Mouse (Mus musculus) spleen, postnatal 10 days (tissue): Measurements from ENCODE around the gene Cd5.
A peak's percentile ranks its signal among the peaks of the same experiment; 100 is the strongest.

Experiments used
- DNase-seq, 2 experiments: peaks; one replicate each; pipeline ENCODE4 v3.0.0; 2021 to 2022; ENCODE audit warnings: low spot score in 2 of 2

Cd5 gene

DNA sequence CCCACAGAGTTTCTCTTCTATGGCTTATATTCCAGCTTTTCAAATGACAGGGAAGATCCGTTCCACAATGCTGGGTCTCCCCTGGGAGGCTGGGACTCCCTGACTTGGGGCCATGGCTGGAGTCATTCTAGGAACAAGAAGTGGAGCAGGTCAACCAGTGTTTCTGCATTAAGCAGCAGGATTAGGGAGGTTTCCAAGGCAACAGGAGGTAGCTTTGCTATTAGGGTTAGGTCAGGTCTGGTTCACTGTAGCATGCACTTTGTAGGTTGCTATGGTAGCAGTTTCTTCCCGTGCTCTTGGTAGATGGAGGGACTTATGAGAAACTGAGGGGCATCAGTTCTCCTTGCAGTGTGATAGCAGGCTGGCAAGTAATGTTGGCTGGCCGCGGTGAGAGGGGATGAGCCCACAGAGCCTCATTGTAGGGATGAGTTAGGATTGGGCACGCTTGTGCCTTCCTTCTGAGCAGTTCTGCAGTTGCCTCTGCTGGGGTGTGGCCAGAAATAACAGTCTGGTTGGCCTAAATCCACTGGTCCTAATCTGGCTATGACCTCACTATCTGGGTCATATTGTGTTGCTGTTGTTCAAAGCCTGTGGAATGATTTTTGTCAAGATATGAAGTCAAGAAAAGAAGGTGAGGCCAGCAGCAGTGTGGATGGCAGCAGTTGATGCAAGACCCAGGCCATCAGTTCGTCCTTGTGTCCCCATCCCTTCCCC, 37.6 kb downstream of the Cd5 start:
- no peak for DNase-seq

DNA sequence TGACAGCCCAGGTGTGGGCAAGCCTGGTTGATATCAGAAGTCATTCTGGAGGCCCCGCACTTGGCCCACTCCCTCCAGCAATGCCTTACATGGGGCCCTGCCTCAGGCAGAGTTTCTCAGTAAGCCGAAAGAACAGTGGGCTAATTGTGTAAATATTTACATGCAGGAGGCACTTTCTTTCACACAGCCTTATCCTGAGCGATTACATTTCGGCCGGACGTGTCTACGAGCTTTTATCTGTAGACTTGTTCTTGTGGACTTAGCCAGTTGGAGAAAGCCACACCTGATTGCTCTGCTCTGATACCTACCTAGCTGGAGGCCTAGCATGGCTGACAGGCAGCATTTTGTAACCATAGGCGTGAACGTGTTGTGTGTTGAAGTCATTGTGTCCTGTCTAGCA, 39.0 kb downstream of the Cd5 start:
- no peak for DNase-seq

DNA sequence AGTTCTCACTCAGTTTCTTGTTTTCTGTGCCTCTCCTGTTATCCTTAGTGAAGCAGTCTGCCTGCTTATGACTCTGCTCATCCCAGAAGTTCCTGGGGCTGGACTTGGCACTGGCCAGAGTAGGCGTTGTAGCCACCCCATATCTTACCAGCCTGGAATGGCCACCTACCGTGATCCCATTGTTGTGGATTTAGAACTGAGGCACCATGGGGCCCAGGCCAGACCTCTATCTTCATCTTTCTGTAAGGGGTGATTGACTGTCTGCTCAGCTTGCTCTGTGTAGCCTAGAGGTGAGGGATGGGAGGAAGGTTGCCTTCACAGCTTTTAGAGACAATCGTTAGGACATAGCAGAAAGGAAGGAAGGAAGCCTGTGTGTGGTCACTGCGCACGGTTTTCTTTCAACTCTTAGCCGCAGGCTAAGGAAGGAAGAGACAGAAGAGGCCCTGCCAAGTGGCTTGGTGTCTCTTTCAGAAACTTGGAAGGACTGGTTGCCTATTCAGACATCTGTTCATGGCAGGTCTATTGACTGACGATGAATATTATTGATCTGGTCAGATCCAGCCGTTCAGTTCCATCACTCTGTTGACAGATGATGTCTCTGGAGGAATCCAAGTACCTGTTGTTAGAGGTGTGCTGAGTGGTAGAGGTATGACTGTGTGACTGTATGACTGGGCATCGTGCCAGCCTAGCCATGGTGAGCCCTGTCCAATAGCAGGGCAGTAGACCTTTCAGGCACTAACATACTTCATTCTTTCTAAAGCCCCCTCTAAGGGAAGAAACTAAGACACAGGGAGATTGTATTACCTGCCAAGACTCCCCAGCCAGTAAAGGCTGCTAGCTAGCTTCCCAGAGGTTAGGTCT, 40.4 kb downstream of the Cd5 start:
- no peak for DNase-seq

- peak in 1 of 2 experiments; percentile 12 for DNase-seq
These were observed 43.0 kb downstream of the Cd5 start for GRCm38 (mm10) chr19:10695801-10696200.

DNA sequence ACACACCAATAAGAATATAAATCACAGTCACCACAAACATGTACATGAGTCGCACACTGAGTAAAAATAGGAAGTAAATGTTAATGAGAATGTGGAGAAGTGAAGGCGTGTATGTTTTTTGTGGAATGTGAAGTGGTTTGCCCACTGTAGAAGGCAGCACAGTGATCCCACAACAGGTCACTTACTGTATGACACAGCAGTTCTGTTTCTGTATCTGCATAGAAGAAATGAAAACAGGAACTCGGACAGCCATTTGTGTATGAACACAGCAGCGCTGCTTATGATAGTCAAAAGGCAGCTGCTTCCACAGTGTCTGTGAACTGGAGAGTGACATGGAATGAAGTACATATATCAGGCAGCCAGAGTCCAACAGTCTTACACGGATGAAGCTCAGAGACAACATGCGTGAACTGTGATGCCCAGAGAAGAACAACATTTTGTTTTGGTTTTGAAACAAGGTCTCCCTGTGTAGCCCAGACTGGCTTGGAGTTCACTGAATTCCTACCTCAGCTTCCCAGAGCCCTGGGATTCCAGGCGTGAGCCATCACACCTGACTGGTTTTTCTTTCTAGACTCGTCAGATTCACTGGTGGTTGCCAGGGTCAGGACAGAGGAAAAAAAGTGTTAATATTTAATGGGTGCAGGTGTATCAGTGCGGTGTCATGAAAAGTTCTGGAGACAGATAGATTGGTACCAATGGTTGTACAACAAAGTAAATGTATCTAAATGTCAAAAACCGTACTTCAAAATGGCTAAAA, 44.7 kb downstream of the Cd5 start:
- DNase-seq = peak in 1 of 2 experiments; percentile 15

GRCm38 (mm10) chr19:10692361-10692760, 46.4 kb downstream of the Cd5 start:
- peak in 1 of 2 experiments; percentile 9 for DNase-seq

DNA sequence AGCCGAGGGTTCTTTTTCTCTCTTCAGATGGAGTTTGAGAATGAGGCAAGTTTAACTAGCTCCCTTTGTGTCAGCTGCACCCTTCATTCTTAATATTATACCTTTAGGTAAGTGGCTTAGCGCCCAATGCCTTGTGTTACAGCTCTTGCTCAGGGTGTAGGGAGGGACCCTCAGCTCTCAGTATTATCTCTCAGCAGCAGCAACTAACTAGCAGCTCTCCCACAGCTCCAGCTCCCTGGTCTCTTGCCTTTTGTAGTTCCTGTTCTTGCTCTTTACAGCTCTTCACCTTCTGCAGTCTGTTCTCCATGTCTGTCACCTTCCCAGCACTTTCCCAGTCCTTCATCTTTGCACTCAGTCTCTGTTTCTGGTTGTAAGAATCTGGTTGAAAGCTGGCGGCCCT, 47.1 kb downstream of the Cd5 start:
- DNase-seq = peak in 1 of 2 experiments; percentile 21

DNA sequence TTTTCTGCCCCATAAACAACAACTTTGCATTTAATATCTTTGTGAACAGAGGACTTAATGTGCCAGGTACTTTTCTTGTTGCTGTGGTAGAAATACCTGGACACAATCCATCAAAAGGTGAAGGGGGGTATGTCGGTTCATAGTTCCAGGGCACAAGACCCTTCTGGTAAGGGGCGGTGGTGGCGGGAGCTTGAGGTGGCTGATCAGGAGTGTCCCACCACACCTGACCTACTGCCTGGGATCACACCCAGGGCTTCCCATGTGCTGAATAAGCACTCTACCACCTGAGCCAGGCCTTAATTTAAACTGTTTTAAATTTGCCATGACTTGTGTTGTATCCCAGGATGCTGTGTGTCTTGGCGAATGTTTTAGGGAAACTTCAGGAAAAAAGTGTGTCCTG, 47.7 kb downstream of the Cd5 start:
- peak in 1 of 2 experiments; percentile 10 for DNase-seq

- peak in 1 of 2 experiments; percentile 12 for DNase-seq
These were observed 48.5 kb downstream of the Cd5 start for GRCm38 (mm10) chr19:10690336-10690735.

DNA sequence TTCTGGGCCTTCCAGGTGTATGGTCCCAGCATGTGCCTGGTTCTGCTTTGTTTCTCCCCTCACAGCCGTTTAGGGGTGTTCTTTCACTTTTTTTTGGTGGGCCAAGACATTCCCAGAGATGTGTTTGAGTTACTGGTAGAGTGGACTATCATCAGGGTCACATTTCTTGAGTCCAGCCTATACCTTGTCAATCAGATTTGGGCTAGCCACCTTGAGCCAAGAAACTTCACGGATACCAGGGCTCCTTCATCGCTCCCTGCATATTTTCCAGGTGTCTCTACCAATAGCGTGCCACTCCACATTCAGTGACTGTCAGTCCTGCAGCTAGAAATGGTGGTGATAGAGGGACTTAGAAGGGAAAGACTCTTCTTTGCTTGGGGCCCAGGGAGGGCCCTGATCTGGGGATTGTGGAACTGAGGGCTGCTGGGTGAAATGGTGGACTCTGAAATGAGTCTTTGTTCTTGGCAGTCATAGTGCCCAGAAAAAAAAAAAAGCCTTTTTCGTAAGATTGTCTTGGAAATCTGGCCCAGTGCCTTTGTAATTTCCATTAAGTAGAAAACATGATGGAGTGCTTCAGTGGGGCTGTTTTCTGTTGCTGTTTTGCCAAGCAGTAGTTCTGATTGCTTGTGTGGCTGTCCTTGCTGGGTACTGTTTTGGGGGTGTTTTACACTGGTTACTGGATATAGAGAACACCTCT, 49.2 kb downstream of the Cd5 start:
- DNase-seq = peak in 1 of 2 experiments; percentile 13

GRCm38 (mm10) chr19:10688537-10689352, 50.1 kb downstream of the Cd5 start, which contains the start of gene Vps37c:
Gene Vps37c, plus strand, starts transcription at chr19:10688735.
- peak; percentile 98 to 100 for DNase-seq

DNA sequence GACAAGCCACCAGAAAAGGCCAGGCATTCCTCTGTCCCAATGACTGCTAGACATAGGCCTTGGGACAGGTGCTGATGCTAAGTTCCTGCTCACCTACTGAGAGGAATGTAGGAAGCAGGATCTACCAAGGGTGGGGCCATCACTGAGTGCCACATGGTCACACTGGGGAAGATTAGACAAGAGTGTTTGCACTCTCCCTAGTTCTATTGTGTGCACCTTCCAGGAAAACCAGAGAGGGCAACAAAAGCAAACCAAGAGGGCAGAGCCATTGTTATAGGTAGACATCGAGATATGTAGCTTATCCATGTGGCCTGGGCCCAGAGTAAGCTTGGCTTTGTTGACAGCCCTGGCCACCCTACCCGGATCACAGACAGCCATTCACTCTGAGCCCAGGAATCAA, 53.1 kb downstream of the Cd5 start:
- no peak for DNase-seq

GRCm38 (mm10) chr19:10685081-10685480, 53.7 kb downstream of the Cd5 start:
- DNase-seq = no peak

DNA sequence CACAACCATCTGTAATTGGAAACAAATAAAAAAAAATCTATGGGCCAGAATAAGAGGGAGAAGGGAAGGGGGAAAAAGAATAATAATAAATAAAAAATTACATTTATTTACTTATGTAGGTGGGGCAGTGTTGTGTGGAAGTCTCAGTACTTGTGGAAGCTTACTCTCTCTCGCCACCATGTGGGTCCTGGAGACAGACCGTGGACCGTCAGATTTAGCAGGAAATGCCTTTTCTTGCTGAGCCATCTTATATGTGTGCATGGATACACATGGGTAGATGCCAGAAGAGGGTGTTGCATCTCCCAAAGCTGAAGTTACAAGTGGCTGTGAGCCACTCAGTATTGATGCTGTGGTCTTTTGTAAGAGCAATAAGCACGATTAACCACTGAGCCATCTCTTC, 57.2 kb downstream of the Cd5 start:
- no peak for DNase-seq

DNA sequence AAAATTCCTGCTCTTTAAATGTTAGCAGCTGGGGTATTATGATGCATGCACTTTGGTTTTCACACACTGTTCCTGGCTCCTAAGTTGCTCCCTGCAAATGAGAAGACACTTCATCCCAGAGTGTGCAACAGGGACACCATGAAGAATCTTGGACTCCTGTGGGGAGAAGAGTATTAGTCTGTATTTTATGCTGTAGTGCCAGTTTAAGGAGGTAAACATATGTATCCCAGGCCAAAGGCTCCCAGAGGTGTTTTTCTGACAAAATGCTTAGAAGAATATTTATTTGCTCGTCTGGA, 60.1 kb downstream of the Cd5 start:
- no peak for DNase-seq

DNA sequence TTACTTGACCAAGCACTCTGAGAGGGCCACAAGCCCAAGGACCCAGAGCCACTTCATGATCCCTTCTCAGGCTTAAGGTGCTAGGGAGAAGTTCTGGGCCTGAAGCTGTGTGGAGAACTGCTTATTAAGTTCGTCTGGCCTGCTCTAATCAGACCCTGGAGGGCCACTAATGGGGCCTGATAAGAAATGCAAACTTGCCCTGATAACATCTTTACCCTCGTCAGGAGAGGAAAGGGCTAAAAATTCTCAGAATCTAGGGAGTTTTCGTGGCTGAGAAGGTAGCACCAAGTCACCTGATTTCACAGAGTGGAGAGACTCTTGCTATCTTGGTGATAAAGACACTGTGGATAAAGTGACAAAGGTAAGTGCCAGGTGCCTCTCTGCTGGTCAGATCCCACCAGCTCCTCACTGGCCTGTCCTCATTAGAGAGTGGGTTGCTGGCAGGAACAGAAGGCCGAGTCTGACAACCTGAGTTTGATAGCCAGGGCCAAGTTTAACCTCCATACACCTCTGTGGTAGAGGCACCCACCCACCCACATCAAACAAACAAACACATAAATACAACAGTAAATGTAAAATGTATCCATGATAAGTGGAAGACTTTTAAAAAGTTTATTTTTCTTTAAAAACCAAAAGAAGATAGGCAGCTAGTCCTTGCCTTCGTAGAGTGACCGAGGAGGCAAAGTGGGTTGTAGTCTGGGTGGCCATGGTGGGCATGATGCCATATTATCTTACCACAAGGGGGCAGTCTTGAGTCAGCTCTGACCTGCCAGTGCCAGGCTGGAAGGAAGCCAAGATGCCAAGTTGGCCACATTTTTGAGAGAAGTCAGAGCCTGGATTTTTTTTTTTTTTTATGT, 60.7 kb downstream of the Cd5 start, which contains the start of gene Pga5:
Pga5 (minus strand) TSS at position 157 of the 857 bp plus-strand sequence.
- DNase-seq = peak; percentile 67 to 85

DNA sequence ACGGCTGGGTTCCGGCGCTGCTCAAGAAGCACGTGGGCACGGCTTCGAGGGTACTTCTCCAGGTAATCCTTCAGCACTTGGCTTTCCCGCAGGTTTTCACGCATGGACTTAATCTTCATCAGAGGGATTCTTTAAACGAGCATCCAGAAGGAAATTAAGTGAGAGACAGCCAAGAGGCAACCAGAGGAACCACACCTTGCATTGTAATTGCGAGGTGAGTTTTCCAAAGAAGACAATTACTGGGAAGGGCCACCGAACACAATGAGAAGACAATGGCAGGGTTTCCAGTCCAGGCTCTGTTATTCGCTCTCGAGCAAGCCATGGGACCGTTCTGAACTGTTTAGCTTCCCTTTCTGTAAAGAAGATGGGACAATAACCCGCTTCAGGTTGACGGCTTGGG, 62.1 kb downstream of the Cd5 start:
- DNase-seq = no peak

DNA sequence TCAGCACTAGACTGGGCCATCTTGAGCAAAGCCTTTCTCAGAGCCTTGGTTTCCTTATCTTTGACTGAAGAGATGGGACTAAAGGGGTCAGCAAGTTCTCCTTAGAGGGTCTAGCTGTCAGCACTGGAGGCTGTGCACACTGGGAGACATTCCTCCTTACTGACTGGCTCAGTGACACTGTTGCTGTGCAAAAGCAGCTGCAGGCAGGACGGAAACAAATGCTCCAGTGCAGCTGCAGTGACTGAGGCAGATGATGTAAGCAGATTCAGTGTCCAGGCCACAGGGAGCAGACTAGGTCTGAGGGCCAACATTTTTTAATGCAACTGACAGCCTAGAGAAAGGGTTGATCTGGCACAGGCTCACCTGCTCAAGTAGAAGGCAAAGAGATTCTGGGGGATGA, 65.5 kb downstream of the Cd5 start:
- no peak for DNase-seq

- DNase-seq = no peak
These were observed 66.9 kb downstream of the Cd5 start for GRCm38 (mm10) chr19:10671854-10672417.

- no peak for DNase-seq
These were observed 67.5 kb downstream of the Cd5 start for GRCm38 (mm10) chr19:10671319-10671718.
